Mouse (Mus musculus) thymus, adult 2 months (tissue): Measurements from ENCODE around the gene Snrpc.

Experiments used
- CTCF ChIP-seq: fragments of 200-500 bp; IDR thresholded peaks from 2 replicates; pipeline ENCODE4 v1.5.1; 2012; ENCODE audit warnings: mild to moderate bottlenecking, control low read depth, low read length, moderate library complexity, borderline replicate concordance; ENCODE audit not compliant: control insufficient read depth, poor library complexity, insufficient read depth; ENCODE audit errors: extremely low read depth
- POLR2A ChIP-seq: fragments of 200-500 bp; IDR thresholded peaks from 2 replicates; pipeline ENCODE4 v1.6.1; 2012; ENCODE audit warnings: mild to moderate bottlenecking, low read length, control low read depth, moderate library complexity; ENCODE audit not compliant: control insufficient read depth, poor library complexity, insufficient read depth; ENCODE audit errors: extremely low read depth

DNA sequence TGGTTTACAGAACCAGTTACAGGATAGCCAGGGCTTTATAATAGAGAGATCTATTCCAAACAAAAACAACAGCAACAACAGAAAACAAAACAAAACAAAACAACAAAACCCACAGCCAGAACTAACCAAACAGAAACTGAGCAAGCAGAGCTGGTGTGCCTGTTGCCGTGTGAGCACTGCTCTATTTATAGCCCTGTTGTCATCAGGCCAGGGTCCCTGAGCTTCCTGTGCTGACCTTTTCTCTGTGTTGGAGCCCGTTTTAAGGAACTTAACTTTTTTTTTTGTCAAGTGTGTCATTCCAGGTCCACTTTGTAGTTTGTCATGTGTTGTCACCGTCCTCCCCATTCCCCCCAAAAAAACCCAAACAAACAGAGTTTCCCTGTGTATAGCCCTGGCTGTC lies 13.1 kb downstream of the Snrpc start:
- TF ChIP-seq POLR2A (no peak), CTCF (no peak)
